Mouse (Mus musculus) olfactory bulb, adult 2 months (tissue): ENCODE results near the gene Zfp609.

Experiments
- CTCF ChIP-seq: fragments of 200-500 bp; IDR thresholded peaks from 2 replicates; pipeline ENCODE4 v1.5.1; 2012; ENCODE audit warnings: low read depth, mild to moderate bottlenecking, low read length, moderate library complexity; ENCODE audit not compliant: insufficient read depth
- POLR2A ChIP-seq: fragments of 200-500 bp; IDR thresholded peaks from 2 replicates; pipeline ENCODE4 v1.6.1; 2012; ENCODE audit warnings: mild to moderate bottlenecking, low read depth, low read length, moderate library complexity; ENCODE audit not compliant: insufficient read depth

DNA sequence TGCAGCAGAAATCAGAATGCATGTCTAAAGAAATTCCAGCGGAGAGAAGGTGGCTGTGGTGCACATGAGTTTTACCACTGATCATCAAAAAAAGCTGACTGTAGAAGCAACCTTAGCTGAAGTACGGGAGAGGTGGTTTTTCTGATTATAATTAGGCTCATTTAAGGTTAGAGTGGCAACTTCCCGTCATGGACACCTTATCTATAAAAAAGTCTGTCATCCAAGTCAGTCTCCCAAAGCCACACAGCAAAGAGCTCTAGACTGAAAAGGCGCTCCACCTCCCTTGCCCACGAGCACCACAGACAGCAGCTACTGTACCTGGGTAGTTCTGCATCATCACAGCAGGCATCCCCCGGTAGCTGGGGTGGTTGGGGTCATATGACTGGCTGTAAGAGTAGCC, 126.9 kb downstream of the Zfp609 start:
- no peak for TF ChIP-seq CTCF
- TF ChIP-seq POLR2A: no peak
